Mouse (Mus musculus): ENCODE data around the gene Zfp207. TPM values are rescaled to one million over a fixed set of nuclear protein-coding genes. Genes with fewer than 3 reads are reported as not detected.

Zfp207 gene
- total RNA-seq, 2 experiments from 2014 or later, result 85.8 to 99.0 TPM

Other genes starting within 250 kb of the Zfp207 start
- 10 to 100 TPM; 24.4 to 24.8 TPM for gene Tefm, start 241.1 kb upstream of the Zfp207 start, total RNA-seq (2021)
- 10 to 100 TPM; 16.9 to 17.6 TPM for gene Adap2, start 229.2 kb upstream of the Zfp207 start, total RNA-seq (2021)
- 1 to 10 TPM; 7.1 to 7.4 TPM for gene Rnf135, start 199.4 kb upstream of the Zfp207 start, total RNA-seq (2021)
- 10 to 100 TPM; 61.8 to 65.3 TPM for gene Rhot1, start 174.3 kb upstream of the Zfp207 start, total RNA-seq (2021)
- 1 to 10 TPM; 3.8 to 5.3 TPM for gene Rhbdl3, start 82.4 kb upstream of the Zfp207 start, total RNA-seq (2021)
- 10 to 100 TPM; 19.2 to 19.3 TPM for gene 5730455P16Rik, start 5.2 kb upstream of the Zfp207 start, total RNA-seq (2021)
- gene Psmd11, start 45.3 kb downstream of the Zfp207 start, total RNA-seq (2021), result 100 to 1,000 TPM; 102 to 103 TPM
- 1 to 10 TPM in 1 of 2 experiments, under 1 TPM in 1; 0.98 to 1.1 TPM for gene Cdk5r1, start 93.7 kb downstream of the Zfp207 start, total RNA-seq (2021)